Mouse (Mus musculus): Measurements from ENCODE around the gene Dock1.
A peak's percentile ranks its signal among the peaks of the same experiment; 100 is the strongest.

The Dock1 gene

GRCm38 (mm10) chr7:134670312-134671002 lies at the start of gene Dock1:
Dock1 (plus strand) TSS chr7:134670654.
- DNase-seq (ENCODE audit: low spot score in 2 of 2) = peak; percentile 44 to 45

DNA sequence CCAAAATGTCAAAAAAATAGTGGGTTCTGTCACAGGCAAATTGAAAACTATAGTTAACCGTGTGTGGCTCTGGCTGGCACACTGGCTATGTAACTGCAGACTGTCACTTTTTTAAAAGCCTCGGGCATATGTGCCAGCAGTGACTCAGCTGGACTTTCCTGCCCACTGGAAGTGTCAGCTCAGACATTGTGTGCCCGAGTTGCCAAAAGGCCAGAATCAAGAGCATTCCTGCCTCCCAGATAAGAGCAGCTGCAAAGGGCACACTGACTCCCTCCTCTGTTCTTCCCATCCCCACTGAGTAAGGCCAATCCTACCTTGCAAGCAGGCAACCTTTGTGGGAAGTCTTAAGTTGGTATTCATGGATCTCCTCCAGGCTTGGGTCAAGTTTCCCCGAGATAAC lies 42.5 kb upstream of the Dock1 start:
- no peak for DNase-seq (ENCODE audit: low spot score in 2 of 2)

DNA sequence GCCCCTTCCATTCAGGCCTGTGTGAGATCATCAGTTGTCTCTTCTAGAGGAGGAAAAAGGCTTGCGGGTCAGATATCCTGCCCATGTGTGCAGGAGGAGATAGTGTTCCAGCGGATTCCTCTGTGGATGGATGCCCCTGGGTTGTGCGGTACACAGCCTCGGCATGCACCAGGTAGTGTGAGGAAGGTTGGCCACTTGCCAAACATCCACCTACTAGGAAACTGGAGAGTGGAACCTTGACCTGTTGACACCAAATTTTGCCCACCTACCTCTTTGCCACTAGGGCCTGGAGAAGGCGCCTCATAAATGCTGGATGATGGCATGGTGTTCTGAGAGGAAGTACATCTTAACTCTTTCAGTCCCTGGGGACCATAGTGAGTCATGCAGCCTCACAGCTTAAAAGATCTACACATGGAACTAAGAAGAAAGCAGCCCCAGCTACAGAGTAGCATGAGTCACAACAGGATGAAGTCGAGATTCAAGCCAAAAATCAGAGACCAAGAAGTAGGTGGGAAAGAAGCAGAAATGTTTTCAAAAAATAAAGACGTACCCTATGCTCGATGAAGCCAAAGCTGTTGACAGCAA lies 20.1 kb upstream of the Dock1 start:
- DNase-seq (ENCODE audit: low spot score in 2 of 2) = peak; percentile 16 to 40

- no peak for DNase-seq (ENCODE audit: low spot score in 2 of 2)
Measured at GRCm38 (mm10) chr7:134651071-134651470, 19.4 kb upstream of the Dock1 start.

- DNase-seq (ENCODE audit: low spot score in 2 of 2) = no peak
Measured at GRCm38 (mm10) chr7:134663241-134663640, 7.2 kb upstream of the Dock1 start.

DNA sequence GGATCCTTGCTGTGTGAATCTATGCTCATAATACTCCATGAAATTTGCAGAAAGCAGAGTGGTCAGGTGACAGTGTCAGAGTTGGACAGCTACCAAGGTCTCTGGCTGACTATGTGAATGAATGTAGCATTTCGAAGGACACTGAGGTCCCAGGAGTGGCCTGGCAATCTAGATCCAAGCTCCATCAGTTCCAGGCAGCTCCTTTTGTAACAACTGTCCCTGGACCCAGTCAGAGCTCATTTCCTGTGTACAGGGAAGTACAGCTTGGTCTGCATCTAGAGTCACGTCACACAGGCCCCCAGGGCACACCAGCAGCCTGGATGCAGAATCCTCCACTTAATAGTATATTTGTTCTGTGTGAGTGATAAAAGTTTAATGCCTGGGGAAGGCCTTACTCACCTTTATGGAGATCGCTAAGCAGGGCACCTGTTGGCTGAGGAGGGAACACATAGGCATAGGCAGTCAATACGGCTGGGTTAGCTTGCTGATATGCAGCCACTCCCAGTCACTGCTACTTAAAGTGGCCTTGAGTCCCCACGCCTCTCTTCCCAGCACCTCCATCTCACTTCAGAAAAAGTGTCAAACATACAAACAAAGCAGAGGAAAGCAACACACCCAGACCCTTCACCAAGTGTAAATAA lies 4.7 kb upstream of the Dock1 start:
- DNase-seq (ENCODE audit: low spot score in 2 of 2) = no peak

DNA sequence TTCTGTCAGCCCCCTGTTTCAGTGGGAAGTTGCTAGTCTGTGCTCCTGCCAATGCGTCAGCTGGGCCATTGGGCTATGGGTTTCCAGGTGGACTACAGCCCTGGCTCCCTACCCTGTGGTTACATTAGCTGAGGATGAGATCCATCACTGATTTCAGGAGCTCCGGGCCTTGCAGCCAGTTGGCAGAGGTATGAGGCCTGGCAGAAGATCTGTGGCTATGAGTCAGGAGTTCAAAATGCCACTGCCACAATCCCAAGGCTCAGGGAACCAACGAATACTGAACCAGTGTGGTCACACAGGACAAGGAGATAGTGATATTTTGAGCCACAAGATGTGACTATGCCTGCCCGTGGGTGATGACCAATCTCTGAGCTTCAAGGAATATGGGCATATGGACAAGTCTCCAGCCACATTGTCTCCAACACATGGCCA lies 3.2 kb upstream of the Dock1 start:
- no peak for DNase-seq (ENCODE audit: low spot score in 2 of 2)

DNA sequence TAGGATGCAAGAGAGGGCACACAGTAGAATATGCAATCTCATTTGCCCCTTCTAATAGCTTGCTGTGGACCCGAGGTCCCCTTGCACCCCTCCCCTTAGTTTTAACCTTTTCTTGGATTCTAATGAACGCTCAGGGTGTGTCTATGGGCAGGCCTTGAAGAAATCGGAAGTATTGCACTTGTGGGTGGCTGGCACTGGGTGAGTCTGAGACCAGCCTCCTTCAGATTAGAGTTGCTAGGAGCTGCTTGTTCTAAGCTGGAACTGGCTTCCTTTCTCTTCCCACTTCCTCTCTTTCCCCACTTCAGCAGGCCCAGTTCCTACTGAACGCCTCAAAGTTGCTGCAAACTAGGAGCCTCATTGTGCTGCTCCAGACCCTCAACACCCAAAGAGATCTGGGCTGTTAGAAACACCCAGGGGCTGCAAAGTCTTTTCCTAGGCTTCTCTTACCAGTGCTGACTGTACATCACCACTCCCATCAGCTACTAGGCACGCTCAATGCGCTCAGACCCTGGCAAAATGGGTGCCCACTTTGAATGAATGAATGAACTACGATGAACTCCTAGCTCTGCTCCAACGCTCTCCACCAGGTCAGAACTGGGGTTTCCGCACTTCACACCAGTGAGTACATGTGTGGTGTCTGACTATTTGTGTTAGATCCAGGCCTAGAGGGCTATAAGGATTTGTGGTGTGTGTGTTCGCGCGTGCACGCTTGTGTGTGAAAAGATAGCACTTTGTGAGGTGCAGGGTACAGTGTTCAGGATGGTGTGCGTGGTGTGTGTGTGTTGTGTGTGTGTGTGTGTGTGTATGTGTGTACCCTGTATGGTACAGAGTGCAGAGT lies 761 bp upstream of the Dock1 start:
- DNase-seq (ENCODE audit: low spot score in 2 of 2) = peak in 1 of 2 experiments; percentile 16

DNA sequence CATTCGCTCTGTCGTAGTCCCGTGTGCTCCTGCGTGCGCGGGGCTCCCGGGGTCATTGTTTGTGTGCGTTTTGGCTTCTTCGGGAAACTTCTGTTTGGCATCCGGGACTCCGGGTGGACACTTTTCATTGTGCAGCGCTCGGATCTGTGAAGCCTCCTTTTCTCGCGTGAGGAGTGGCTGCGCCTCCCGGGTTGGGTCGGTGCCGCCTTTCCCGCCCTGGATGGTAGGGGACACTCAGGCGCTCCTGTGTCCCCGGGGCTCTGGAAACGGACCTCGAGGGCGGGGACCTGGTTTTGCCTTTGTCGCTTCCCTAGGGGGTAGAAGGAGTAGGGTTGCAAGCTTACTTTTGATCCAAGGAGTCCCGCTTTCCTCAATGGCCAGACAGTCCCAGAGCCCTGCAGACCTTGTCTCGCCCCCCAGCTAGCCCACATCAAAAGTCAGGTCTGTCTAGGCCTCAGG lies 578 bp downstream of the Dock1 start:
- DNase-seq (ENCODE audit: low spot score in 2 of 2) = no peak

GRCm38 (mm10) chr7:134671467-134671901 lies 1.0 kb downstream of the Dock1 start:
- no peak for DNase-seq (ENCODE audit: low spot score in 2 of 2)

DNA sequence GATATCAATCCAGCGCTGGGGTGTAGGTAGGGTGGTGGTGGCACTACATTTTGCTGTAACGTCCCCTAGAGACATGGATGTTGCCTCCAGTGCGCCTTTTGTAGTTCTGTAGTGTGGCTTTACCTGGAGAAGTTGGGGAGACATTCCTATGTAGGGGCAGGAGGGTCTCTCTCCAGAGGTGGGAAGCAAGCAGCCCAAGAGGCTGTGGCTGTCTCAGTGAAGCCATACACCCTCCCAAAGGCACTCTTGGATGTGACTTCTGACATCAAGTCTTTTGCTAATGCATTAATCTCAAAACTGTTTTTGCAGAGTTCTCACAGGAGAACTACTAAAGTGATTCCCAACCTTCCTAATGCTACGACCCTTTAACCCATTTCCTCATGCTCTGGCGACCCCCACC lies 2.7 kb downstream of the Dock1 start:
- no peak for DNase-seq (ENCODE audit: low spot score in 2 of 2)

DNA sequence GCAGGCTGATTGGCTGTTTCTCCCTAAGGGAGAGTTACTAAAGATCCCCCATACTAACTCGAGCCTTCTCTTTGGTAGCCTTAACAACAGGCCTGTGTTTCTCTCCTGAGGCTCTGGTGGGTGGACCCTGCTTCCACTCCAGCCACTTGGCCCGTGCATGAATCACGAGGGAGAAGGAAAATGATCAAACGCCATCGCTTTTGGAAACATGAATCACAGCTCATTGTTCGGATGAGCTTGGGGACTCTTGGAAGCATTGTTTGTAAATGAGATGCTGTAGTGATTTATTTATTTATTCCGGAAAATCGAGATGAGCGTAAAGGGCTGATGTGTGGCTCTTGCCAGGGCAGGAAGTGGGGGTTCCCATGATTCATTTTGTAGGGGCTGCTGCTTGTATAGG lies 3.5 kb downstream of the Dock1 start:
- peak in 1 of 2 experiments; percentile 16 for DNase-seq (ENCODE audit: low spot score in 2 of 2)

DNA sequence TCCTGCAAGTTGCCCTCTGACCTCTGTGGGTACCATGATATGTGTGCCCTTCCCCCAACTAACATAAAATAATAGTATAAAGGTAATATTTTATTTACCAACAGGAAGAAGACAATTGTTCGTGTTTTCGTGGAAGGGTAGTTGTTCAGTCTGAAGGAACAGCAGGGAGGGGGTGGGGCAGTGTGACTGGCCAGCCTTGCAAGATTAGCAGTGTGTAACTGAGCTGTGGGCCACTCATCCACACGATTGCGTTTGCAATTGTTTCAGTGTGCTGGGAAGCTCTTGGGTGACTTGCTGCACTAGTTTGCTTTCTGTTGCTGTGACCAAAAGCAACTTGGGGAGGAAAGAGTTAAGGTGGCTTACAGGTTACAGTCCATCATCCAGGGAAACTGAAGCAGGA lies 7.4 kb downstream of the Dock1 start:
- DNase-seq (ENCODE audit: low spot score in 2 of 2) = no peak

GRCm38 (mm10) chr7:134679314-134680158 lies 9.1 kb downstream of the Dock1 start:
- DNase-seq (ENCODE audit: low spot score in 2 of 2) = no peak

DNA sequence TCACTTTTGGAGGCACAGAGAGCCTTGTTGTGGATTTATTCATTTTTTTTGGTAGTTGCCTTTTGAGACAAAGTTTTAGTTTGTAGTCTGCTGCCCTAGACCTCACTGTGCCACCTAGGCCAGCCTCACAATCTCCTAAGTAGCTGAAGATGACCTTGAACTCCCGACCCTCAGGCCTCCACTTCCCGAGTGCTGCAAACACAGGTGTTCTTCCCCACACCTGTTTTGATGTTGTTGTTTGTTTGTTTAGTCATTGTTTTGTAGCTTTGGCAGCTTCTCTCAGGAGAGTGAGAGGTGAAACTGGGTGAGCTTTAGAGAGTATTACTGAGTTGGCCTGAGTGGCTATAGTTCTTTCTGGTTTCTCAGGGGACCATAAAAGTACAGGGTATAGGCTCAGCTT lies 9.7 kb downstream of the Dock1 start:
- no peak for DNase-seq (ENCODE audit: low spot score in 2 of 2)

- no peak for DNase-seq (ENCODE audit: low spot score in 2 of 2)
Measured at GRCm38 (mm10) chr7:134681729-134682527, 11.5 kb downstream of the Dock1 start.

- DNase-seq (ENCODE audit: low spot score in 2 of 2) = no peak
Measured at GRCm38 (mm10) chr7:134688332-134688731, 17.9 kb downstream of the Dock1 start.

DNA sequence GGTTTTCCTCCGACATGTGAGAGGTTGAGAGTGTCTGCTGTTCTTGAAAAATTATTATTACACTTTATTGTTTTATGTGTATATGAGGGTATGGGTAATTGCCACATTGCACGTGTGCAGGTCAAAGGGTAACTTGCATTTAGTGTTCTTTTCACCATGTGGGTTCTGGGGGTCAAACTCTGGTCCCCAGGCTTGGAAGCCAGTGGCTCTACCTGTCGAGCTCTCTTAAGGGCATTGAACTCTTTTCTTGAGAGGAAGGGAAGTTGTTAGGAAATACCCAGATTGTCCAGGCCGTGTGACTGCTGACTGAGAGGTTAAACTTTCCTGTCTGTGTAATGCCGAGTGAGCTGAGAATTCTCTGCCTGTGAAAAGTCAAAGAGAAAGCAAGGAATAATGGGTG lies 19.7 kb downstream of the Dock1 start:
- DNase-seq (ENCODE audit: low spot score in 2 of 2) = no peak

- DNase-seq (ENCODE audit: low spot score in 2 of 2) = no peak
Measured at GRCm38 (mm10) chr7:134690806-134691205, 20.4 kb downstream of the Dock1 start.

- DNase-seq (ENCODE audit: low spot score in 2 of 2) = no peak
Measured at GRCm38 (mm10) chr7:134693325-134693724, 22.9 kb downstream of the Dock1 start.

Data from right cerebral cortex, adult 2 months (tissue).